Mouse (Mus musculus): ENCODE results near the gene Derl3. TPM values are rescaled to one million over a fixed set of nuclear protein-coding genes. Genes with fewer than 3 reads are reported as not detected.

The Derl3 gene
- total and polyA plus RNA-seq, 3 experiments = 0.22 TPM; not detected in 2

GRCm38 (mm10) chr10:75851681-75852080 is 41.5 kb upstream of the Derl3 start:
- H3K4me1 ChIP-seq (ENCODE audit: insufficient read depth, low read depth, low read length) = peaks cover 18% of the 10 kb centered on the region
- no peaks in the 10 kb centered on the region for H3K9me3 ChIP-seq (replicated peaks)
- H3K27me3 ChIP-seq (ENCODE audit: insufficient read depth, low read length) = peaks cover 17% of the 10 kb centered on the region
- H3K4me3 ChIP-seq (ENCODE audit: low read depth, low read length) = no peak overlapping the region
- no peak for DNase-seq (ENCODE audit: low spot score)
- TF ChIP-seq CTCF (IDR thresholded peaks at IDR 0.05; ENCODE audit: low read depth, low read length) (no peak), GATA2 (IDR thresholded peaks at IDR 0.05; ENCODE audit: borderline replicate concordance, low read depth, low read length) (no peak), TAL1 (conservative IDR thresholded peaks at IDR 0.05; ENCODE audit: low read depth, low read length) (no peak), POLR2AphosphoS5 (IDR thresholded peaks at IDR 0.05; ENCODE audit: insufficient replicate concordance, low read depth, low read length) (no peak)
- no peak for ATAC-seq (ENCODE audit: extremely low read depth, insufficient number of reproducible peaks, low FRiP score, poor library complexity, severe bottlenecking)
- peaks cover 18% of the 10 kb centered on the region for H3K36me3 ChIP-seq (replicated peaks)

- peaks cover 17% of the 10 kb centered on the region for H3K27me3 ChIP-seq (ENCODE audit: insufficient read depth, low read length)
- no peak for ATAC-seq (ENCODE audit: extremely low read depth, insufficient number of reproducible peaks, low FRiP score, poor library complexity, severe bottlenecking)
- no peak overlapping the region for H3K4me3 ChIP-seq (ENCODE audit: low read depth, low read length)
- H3K36me3 ChIP-seq (replicated peaks) = peaks cover 28% of the 10 kb centered on the region
- TF ChIP-seq GATA1 (IDR thresholded peaks at IDR 0.05; ENCODE audit: borderline replicate concordance, low read length) (no peak), GATA2 (IDR thresholded peaks at IDR 0.05; ENCODE audit: borderline replicate concordance, low read depth, low read length) (no peak), CTCF (IDR thresholded peaks at IDR 0.05; ENCODE audit: low read depth, low read length) (no peak), POLR2AphosphoS5 (IDR thresholded peaks at IDR 0.05; ENCODE audit: insufficient replicate concordance, low read depth, low read length) (no peak), TAL1 (conservative IDR thresholded peaks at IDR 0.05; ENCODE audit: low read depth, low read length) (no peak)
- H3K4me1 ChIP-seq (ENCODE audit: insufficient read depth, low read depth, low read length) = peaks cover 26% of the 10 kb centered on the region
- H3K9me3 ChIP-seq (replicated peaks) = no peaks in the 10 kb centered on the region
- no peak for DNase-seq (ENCODE audit: low spot score)
Observed at GRCm38 (mm10) chr10:75852539-75853125, 40.6 kb upstream of the Derl3 start.

- H3K27me3 ChIP-seq (ENCODE audit: insufficient read depth, low read length) = peaks cover 14% of the 10 kb centered on the region
- ATAC-seq (ENCODE audit: extremely low read depth, insufficient number of reproducible peaks, low FRiP score, poor library complexity, severe bottlenecking) = peak; percentile 61; the same call in 1 of the 2 replicates
- peaks cover 36% of the 10 kb centered on the region for H3K36me3 ChIP-seq (replicated peaks)
- peaks cover 34% of the 10 kb centered on the region for H3K4me1 ChIP-seq (ENCODE audit: insufficient read depth, low read depth, low read length)
- no peak for TF ChIP-seq GATA1 (IDR thresholded peaks at IDR 0.05; ENCODE audit: borderline replicate concordance, low read length)
- TF ChIP-seq CTCF (IDR thresholded peaks at IDR 0.05; ENCODE audit: low read depth, low read length) = peak; percentile 26; the same call in 1 of the 2 replicates
- peak; percentile 49 for DNase-seq (ENCODE audit: low spot score)
- no peaks in the 10 kb centered on the region for H3K9me3 ChIP-seq (replicated peaks)
- H3K4me3 ChIP-seq (ENCODE audit: low read depth, low read length) = no peak overlapping the region
Observed at GRCm38 (mm10) chr10:75853452-75853851, 39.8 kb upstream of the Derl3 start.

- TF ChIP-seq GATA2 (IDR thresholded peaks at IDR 0.05; ENCODE audit: borderline replicate concordance, low read depth, low read length) (no peak), TAL1 (conservative IDR thresholded peaks at IDR 0.05; ENCODE audit: low read depth, low read length) (no peak), POLR2AphosphoS5 (IDR thresholded peaks at IDR 0.05; ENCODE audit: insufficient replicate concordance, low read depth, low read length) (no peak), GATA1 (IDR thresholded peaks at IDR 0.05; ENCODE audit: borderline replicate concordance, low read length) (no peak), CTCF (IDR thresholded peaks at IDR 0.05; ENCODE audit: low read depth, low read length) (no peak)
- DNase-seq (ENCODE audit: low spot score) (no peak), ATAC-seq (ENCODE audit: extremely low read depth, insufficient number of reproducible peaks, low FRiP score, poor library complexity, severe bottlenecking) (no peak)
- Histone ChIP-seq H3K4me1 (ENCODE audit: insufficient read depth, low read depth, low read length) (peaks cover 39% of the 10 kb centered on the region), H3K27me3 (ENCODE audit: insufficient read depth, low read length) (peaks cover 14% of the 10 kb centered on the region), H3K4me3 (ENCODE audit: low read depth, low read length) (no peak overlapping the region), H3K36me3 (replicated peaks) (peaks cover 43% of the 10 kb centered on the region), H3K9me3 (replicated peaks) (no peaks in the 10 kb centered on the region)
Observed at GRCm38 (mm10) chr10:75854096-75854495, 39.1 kb upstream of the Derl3 start.

GRCm38 (mm10) chr10:75854791-75855190 is 38.4 kb upstream of the Derl3 start:
- DNase-seq (ENCODE audit: low spot score) = no peak
- Histone ChIP-seq H3K36me3 (replicated peaks) (peaks cover 44% of the 10 kb centered on the region), H3K9me3 (replicated peaks) (no peaks in the 10 kb centered on the region), H3K27me3 (ENCODE audit: insufficient read depth, low read length) (peaks cover 14% of the 10 kb centered on the region; the same call in 1 of the 2 replicates), H3K4me3 (ENCODE audit: low read depth, low read length) (no peak overlapping the region), H3K4me1 (ENCODE audit: insufficient read depth, low read depth, low read length) (peaks cover 40% of the 10 kb centered on the region)
- no peak for ATAC-seq (ENCODE audit: extremely low read depth, insufficient number of reproducible peaks, low FRiP score, poor library complexity, severe bottlenecking)
- TF ChIP-seq TAL1 (conservative IDR thresholded peaks at IDR 0.05; ENCODE audit: low read depth, low read length) (no peak), GATA2 (IDR thresholded peaks at IDR 0.05; ENCODE audit: borderline replicate concordance, low read depth, low read length) (no peak), POLR2AphosphoS5 (IDR thresholded peaks at IDR 0.05; ENCODE audit: insufficient replicate concordance, low read depth, low read length) (no peak), CTCF (IDR thresholded peaks at IDR 0.05; ENCODE audit: low read depth, low read length) (no peak), GATA1 (IDR thresholded peaks at IDR 0.05; ENCODE audit: borderline replicate concordance, low read length) (no peak)

GRCm38 (mm10) chr10:75855416-75855981 is 37.7 kb upstream of the Derl3 start:
- TF ChIP-seq GATA2 (IDR thresholded peaks at IDR 0.05; ENCODE audit: borderline replicate concordance, low read depth, low read length) (no peak), GATA1 (IDR thresholded peaks at IDR 0.05; ENCODE audit: borderline replicate concordance, low read length) (no peak), CTCF (IDR thresholded peaks at IDR 0.05; ENCODE audit: low read depth, low read length) (no peak), POLR2AphosphoS5 (IDR thresholded peaks at IDR 0.05; ENCODE audit: insufficient replicate concordance, low read depth, low read length) (no peak), TAL1 (conservative IDR thresholded peaks at IDR 0.05; ENCODE audit: low read depth, low read length) (no peak)
- Histone ChIP-seq H3K27me3 (ENCODE audit: insufficient read depth, low read length) (peaks cover 13% of the 10 kb centered on the region; the same call in 1 of the 2 replicates), H3K4me3 (ENCODE audit: low read depth, low read length) (no peak overlapping the region), H3K9me3 (replicated peaks) (no peaks in the 10 kb centered on the region), H3K36me3 (replicated peaks) (peaks cover 44% of the 10 kb centered on the region), H3K4me1 (ENCODE audit: insufficient read depth, low read depth, low read length) (peaks cover 44% of the 10 kb centered on the region)
- ATAC-seq (ENCODE audit: extremely low read depth, insufficient number of reproducible peaks, low FRiP score, poor library complexity, severe bottlenecking) = no peak
- no peak for DNase-seq (ENCODE audit: low spot score)
